Mouse (Mus musculus): Measurements from ENCODE around the gene Wdr4.
"Not testable (repeated sequence)": the region's sequence is repeated elsewhere in the genome, so short reads cannot be mapped to it uniquely, and the experiment has no call there.

Gene Wdr4

DNA sequence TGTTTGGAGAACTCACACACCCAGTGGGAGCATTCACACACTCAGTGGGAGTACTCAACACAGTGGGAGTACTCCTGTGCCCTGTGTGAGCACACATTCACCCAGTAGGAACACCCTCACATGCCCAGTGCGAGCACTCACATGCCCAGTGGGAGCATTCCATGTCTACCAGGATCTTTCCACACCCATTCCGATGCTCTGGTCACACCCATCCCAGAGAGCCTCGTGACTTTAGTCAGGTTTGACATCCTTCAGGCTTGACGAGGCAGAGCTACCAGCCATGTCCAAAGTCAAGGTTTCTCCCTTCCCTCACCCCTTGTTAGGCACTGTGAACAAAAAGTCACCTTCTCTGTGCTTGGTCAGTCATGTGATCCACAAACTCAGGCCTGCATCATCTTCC lies 15.6 kb upstream of the Wdr4 start:
- DNase-seq = no peak

DNA sequence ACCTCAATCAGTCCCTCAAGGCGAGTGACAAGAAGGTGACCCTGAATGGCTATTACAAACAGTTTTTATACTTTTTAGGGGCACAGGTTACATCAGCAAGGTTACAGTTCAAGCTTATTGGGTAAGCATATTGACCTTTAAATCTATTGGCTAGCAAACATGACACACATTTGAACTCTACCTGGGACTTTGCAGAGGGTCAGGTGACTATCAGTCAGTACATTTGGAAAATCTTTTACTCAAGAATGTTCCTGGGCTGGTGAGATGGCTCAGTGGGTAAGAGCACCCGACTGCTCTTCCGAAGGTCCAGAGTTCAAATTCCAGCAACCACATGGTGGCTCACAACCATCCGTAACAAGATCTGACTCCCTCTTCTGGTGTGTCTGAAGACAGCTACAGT lies 12.6 kb upstream of the Wdr4 start:
- DNase-seq = not testable (repeated sequence)

DNA sequence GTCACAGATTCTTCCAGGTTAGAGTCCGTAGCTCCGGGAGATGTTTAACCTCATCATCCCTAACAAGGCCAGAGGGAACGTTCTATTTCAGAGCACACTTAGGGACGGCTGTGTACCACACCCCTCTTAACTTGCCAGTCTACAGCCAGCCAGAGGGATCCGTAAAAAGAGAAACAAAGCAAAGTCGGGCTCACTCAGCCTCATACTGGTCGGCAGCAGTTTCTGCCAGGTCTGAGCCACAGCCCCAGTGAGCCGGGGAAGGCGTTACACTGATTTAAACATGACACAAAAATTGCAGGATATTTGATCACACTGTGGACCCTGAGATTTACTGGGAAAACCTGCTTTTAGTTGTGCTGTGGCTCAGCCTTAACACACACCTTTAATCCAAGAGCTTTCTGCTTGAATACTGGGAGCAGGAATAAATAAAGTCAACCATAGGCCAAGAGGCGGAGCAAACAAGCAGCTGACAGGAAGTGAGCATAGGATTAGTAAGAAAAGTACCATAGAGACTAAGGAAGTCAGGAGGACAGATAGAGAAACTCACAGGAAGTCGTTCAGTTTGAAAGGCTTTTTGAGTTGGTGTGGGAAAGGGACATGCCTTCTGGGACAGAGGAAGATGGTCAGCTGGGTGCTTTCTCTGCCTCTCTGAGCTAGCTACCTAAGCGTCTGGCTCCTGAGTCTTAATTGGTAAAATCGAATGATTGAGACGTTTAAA lies 11.8 kb upstream of the Wdr4 start:
- no peak for DNase-seq

DNA sequence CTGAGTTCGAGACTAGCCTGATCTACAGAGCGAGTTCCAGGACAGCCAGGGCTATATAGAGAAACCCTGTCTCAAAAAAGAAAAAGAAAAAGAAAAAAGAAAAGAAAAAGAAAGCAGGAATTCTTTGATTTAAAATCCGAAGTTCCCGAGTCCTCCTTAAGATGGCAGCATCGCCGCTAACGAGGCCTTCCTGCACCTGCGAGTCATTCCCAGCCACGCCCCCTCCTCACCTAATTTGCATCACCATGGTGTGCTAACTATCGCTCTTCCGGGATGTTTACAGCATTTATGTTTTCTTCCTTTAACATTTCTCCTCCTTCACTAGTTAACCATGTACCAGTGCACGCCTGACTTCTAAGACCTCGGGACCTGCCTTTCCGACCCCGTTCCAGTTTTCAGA lies 9.5 kb upstream of the Wdr4 start:
- DNase-seq = no peak

DNA sequence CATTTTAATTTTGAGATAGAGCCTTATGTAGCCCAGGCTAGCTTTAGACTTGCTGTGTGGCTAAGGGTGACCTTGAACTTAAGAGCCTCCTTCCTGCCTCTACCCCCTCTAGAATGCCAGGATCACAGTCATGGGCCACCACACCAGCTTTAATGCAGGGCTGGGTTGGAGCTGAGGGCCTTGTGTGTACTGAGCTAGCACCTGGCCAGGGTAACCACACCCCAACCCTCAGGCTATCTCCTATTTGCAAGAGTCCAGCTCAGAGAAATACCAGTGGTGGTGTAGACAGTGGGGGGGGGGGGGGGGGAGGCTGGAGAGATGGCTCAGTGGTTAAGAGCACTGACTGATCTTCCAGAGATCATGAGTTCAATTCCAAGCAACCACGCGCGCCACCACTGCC lies 6.0 kb upstream of the Wdr4 start:
- no peak for DNase-seq

DNA sequence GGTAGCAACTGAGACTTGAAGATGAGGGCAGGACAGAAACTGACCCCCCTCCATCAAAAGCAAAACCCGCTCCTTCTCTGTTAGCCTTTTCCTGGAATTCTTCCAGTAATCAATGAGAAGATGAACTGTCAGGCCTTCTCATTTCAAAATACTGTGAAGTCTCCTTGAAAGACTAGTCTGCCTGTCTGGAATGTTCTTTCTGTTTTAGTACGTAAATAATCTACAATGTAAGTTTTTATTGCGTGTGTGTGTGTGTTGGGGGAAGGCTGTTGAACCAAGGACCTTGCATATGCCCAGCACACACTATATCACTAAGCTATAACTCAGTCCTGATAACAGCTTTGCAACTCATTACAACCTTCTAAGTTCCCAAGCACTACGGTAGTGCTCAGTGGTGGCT lies 5.3 kb upstream of the Wdr4 start:
- DNase-seq = no peak

DNA sequence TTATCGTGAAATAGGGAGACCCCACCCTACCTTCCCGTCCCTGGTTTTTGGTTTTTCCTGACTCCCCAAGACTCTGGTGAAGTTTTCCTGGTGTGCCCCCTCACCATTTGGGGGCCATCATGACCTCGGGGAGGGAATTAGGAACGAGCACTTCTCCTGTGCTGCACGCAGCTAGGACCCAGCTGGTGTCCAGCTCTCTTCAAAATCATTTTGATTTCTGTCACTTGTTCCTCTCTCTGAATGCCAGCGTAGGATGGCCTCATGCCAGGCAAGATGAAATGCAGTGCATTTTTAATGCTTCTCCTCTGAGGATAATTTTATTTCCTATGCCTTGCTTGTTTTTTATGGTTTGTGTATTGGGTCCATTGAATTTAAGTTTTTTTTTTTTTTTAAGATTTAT lies 2.2 kb upstream of the Wdr4 start:
- DNase-seq = peak; percentile 57

DNA sequence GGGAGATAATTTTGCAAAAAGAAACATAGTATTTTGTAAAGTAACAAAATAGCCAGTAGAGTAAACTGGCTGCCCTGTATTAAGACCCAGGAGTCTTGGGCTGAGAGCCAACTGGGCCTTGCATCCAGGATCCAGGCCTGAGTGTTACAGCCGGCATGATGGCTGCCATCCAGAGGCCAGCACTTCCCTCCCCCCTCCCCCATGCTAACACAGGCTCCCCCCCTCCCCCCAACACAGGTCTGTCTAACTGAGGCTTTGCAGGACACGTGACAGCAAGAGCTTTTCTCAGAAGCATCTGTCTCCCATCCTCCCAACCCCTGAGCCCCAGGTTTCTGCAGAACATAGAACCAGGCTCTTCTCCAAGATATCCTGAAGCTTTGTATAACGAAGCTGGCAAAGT lies 1.1 kb upstream of the Wdr4 start:
- peak; percentile 85 for DNase-seq

DNA sequence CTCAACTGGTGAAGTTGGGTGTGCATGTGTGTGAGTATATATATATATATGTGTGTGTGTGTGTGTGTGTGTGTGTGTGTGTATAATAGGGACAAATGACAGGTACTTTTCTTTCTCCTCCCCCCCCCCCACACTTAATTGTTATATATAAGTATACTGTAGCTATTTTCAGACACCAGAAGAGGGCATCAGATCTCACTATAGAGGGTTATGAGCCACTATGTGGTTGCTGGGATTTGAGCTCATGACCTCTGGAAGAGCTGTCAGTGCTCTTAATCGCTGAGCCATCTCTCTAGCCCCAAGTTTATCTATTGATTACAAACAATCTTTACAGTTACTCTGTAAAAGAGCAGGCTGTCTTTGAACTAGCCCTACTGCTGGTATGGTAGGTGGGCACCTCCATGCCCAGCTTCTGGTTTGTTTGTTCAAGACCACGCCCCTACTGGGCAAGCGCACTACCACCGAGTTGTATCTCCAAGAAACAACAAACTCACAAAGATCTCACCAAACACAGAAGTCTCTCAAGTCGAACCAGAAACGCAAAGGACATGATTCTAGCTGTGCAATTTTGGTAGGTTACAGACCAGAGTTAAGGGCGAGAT lies 335 bp downstream of the Wdr4 start:
- DNase-seq = no peak

DNA sequence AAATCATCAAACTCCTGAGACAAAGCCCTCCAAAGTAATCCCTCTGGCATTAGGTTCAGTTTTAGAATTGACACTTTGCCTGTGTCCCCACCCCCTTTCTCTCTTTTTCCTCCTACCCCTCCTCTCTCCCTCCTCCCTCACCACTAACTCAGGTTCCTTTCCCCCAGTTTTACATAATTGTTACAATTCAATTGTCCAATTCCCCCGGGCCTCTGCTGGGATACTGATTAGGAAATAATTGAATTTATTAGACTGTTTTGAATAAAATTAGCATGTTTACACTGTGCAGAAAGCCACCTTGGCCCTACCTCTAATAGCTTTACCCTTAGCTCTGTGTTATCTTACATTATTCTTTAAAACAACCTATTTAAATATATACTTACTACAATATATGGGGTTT lies 5.1 kb downstream of the Wdr4 start:
- no peak for DNase-seq

DNA sequence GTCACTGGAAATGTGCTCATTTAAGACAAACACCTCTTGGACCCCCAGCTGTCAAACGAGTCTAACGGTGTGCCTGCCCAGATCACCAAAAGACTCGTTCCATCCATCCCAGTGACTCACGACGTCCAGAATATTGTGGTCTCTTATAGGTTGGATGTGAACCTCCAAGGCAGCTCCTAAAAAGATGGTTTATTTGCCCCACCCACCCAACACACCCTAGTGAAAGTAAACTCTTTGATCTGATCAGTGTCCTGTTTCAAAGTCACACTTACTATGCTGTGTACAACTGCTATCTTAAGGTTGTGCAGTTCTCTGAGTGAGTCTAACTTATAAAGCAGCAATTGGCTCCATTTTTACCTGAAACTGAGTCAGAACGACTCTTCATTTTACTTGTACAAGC lies 7.2 kb downstream of the Wdr4 start:
- no peak for DNase-seq

DNA sequence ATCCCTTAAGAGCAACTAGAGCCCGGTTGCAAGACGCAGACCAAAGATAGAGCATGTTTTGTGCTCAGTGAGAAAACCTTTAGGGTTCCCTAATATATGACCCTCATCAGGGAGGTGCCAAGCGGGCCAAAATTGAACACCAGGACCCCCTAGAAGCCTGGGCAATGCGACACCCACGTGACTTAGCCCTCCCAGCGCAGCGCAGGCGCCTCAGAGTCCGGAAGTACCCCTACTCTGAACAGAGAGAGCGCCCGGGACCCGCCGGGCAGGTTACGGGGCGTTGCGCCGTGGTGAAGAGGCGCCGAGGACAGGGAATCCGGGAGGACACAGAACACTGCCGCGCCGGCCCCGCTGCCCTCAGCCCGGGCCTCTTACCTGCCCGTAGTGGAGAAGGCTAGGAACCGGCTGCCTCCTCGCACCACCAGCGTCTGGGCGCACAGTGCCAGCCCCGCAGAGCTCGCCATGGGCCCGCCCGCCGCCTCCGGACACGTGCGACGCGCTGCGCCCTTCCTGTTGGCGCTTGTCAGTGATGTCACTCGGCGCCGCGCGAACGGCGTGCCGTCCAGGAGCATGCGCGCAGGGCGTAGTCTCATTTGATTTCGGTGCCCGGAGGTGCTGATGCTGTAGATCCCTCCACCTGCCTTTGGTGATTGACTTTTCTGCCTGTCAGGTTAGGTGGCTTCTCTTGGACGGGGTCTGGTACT lies 7.8 kb downstream of the Wdr4 start:
- peak; percentile 91 for DNase-seq

DNA sequence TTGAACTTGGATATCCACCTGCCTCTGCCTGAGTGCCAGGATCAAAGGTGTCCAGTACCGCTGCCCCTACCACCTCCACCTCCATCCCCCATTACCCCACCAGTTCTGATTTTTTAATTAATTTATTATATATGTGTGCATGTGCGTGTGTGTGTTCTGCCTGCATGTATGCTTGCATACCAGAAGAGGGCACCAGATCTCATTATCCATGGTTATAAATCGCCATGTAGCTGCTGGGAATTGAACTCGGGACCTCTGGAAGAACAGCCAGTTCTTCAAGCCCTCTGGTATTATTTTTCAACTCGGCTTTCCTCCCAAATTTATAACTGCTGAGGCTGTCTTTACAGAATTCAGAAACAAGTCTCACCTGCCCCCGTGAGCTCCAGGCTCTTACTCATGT lies 8.8 kb downstream of the Wdr4 start:
- no peak for DNase-seq

DNA sequence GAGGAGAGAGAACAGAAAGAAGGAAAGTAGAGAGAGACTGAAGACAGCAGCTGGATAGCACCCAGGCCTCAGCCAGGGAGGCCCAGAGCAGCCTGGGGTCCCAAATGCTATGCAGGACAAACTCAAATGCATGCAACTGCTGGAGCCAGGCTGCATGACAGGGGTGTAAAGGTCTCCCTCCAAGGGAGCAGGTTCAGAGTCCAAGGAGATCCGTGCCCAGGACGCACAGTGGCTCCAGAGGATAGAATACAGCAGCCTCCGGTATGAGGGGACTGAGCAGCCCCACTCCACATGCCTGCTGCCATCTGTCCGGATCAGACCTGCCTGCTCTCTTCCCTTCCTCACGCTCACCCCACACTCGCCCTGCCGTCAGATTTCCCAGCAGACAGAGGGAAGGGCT lies 13.5 kb downstream of the Wdr4 start:
- DNase-seq = no peak

DNA sequence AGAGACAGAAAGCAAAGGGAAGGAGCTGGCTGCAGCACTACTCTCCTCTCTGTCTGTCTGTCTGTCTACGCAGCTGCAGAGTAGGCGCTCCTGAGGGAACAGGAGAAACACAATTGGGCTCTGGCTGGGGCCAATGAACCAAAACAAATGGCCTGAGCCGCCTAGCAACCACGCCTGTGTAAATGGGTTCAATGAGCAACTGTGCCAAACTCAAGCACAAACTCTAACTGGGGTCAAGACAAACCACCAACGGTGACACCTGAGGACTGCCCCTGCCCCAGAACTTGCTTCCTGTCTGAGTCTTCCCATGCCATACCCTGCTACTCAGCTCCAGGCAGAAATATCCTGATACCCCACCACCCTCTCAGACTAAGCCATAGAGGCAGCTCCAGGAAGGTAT lies 14.8 kb downstream of the Wdr4 start:
- no peak for DNase-seq

DNA sequence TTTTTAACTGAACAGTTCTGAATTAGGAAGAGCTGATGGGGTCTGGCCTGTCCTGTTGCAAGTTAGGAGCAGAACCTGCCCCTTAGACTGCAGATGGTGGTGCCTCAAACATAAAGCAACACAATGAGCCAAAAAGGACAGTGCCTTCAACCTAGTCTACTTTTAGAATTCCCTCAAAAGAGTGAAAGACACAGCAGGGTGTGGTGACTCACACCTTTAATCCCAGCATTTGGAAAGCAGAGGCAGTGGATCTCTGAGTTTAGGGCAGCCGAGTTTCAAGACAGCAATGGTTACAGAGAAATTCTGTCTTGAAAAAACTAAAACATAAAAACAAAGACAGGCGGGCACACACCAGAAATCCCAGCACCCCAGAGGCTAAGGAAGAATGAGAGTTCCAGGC lies 15.8 kb downstream of the Wdr4 start:
- no peak for DNase-seq

DNA sequence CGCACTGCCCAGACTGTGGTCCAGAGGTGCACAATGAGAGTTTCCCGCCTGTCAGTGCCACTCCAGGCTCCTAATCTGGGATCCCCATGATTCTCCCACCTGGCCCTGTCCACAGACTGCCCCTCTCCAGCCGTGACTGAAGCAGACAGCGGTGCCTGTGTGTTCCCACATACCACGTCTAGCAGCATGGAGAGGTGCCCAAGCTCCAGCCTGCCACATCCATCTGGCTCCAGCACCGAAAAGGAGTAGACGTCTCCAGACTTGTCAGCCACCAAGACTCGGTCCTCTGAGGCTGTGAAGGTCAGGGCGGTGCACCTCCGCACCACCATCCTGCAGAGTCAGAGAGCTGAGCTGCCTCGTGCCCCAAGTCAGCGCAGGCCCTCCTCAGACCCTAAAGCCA lies 16.4 kb downstream of the Wdr4 start:
- no peak for DNase-seq

DNA sequence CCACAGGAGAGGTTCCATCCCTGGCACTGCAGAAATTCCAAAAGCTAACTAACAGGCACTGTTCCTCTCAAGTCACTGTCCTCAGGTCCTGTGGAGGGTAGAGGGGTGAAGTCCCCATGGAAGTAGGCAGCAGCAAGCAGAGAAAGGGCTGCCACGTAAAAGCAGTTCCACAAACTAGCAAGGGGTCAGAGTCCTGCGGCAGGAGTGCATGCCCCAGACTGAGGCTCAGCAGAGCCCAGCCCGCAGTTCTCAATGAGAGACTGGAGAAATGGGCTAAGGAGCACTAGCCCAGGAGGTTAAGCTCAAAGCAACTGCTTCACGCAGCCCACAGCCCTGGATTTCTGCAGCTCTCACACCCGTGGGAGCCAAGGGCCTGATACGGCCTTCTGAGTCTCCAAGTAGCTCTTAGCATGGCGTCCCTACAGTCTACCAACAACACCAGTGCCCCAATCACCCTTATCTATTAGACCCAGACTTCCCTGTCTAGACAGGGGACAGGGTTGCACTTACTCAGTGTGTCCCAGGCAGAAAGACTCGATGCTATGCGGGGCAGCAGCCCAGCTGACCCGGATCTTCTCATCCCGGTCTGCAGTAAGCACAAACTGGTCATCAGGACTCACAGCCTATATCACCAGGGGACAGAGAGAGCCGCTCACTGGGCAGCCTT lies 17.4 kb downstream of the Wdr4 start:
- no peak for DNase-seq

DNA sequence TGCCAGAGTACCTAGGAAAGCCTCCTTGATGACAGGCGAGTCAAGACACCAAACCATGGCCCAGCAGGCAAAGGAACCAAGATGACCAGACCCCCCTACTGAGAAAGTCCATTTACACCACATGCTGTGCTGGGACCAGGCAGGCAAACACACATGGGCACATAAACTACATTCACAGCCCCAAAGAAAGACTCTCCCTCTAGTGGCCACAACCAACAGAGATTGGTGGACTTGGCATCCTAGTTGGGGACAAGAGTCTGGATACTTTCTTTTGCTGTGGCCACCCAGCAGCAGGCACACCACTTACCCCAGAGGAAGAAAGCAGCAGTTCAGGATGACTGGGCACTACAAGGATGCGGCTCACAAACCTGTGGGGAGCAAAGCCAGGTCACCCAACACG lies 18.9 kb downstream of the Wdr4 start:
- no peak for DNase-seq

DNA sequence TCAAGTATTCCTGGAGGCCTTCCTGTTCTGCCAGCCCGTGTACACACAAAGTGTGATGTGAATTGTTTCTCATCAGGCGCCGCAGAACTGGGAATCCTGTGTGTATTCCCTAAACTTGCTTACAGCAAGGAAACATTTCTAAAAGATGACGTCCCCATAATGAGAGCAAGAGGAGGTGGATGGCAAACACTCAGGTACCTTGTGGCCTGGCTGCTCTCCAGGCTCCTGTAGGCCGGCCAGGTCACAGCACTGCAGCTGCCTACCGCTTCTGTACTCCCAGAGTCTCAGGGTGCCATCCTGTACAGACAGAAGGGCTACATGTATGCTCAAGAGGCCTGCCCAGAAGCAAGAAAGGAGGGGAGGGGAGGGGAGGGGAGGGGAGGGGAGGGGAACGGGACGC lies 19.4 kb downstream of the Wdr4 start:
- DNase-seq = peak; percentile 52

DNA sequence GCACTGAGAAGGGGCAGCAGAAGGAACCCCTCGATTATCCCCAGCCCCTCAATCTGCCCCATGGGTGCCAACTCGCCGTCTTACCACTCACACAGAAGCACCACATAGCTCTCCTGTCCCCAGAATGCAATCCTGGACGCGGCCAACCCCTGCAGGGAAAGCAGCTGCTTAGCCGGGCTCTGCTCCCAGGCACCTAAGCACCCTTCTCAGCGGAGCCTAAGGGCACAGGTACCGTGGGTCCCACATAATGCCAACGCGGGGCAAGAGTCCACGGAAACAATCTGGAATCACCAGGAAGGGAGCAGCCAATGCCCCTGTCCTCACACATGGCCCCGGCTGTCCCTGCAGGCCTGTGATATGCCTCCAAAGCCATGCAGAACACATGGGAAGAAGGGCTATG lies 20.1 kb downstream of the Wdr4 start:
- peak; percentile 61 for DNase-seq

DNA sequence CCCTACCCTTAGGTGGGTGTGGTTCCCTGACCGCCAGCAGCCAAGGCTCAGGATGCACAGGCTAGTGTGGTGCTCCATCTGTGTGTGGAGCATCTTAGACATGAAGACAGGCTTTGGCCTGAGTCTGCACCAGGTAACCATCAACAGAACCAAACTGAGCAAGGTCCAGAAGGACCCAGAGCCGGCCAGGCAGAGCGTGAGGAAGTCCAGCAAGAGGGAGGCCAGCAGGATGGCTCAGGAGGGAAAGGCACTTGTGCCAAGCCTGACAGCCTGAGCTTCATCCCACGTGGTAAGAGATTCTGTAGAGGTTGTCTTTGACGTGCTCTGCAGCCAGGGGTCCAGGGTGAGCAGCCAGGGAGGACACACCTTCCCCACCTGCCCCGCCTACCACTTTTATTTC lies 22.1 kb downstream of the Wdr4 start:
- peak; percentile 80 for DNase-seq

DNA sequence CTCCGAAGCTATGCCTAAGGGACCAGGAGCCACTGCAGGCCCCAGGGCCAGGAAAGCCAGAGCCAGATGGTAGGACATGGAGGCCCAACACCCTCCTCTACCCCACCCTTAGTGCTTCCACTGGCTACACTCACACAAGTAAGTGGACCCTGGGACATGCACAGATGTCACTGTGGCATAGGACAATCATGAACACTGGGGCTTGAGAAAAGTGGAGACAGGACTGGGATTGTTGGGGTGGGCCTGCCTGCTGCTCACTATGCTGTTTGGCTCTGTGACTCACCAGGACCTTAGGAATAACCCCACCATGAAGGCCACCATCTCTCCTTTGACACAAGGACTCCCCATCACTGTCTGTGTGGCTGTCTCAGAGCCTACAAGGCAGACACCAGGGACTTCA lies 24.8 kb downstream of the Wdr4 start:
- no peak for DNase-seq

DNA sequence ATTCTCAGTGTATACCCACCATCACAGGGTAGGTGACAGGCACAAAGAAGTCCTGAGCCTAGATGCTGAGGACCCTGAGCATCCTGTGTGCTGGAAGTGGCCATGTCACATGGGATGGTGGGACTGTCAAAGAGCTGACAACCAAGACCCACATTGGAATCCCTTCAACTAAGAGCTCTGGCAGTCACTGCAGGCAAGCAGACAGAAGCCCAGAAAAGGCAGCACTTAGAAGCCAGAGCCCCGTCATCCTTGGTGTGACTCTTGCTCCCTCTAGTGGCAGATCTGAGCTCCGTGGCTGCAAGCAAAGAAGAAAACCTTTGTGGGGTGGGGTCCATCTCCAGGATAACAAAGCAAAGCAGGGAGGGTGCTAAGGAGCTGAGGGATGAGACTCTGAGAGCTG lies 27.4 kb downstream of the Wdr4 start:
- peak; percentile 83 for DNase-seq

All from cerebellum, adult 9-11 months (tissue).